8 mouse cellular contexts compared by ENCODE assay signal in the genomic region with DNA sequence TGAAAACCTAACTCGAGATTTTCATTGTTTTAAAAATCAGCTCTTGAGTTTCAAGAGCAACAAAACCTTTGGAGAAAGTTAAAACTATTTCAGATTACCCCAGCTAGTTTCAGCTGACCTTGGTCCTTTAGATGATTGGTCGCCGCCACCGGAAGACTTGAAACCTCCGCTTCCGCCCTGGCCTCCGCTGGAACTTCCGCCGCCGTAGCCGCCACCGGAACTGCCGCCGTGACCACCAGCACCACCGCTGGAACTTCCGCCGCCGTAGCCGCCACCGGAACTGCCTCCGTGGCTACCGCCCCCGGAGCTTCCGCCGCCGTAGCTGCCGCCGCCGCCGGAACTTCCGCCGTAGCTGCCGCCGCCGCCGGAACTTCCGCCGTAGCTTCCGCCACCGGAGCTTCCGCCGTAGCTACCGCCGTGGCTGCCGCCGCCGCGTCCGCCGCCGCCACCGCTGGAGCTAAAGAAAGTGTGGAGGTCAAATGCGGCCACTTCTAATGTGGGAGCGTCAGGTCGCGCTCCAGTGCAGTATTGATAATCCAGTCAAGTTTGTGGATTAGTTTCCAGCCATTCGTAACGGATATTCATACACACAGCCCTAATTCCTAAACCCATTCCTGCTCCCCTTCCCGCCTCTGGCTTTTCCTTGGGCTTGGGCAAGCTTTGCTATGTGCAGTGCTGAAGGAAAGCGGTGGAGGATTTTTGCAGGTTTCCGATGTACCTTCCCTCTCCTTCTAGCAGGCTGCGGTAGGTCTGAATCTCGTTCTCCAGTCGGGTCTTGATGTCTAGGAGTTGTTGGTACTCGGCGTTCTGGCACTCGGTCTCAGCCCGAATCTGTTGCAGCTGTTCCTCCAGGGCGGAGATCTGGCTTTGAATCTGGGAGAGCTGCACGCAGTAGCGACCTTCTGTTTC. TPM values are rescaled to one million over a fixed set of nuclear protein-coding genes. Genes with fewer than 3 reads are reported as not detected.
DNase-seq lines count a peak whose midpoint lies in the region; ATAC-seq lines count a peak whose summit lies in the region.

No protein-coding gene starts in this region.

- no peaks in the 10 kb centered on the region for H3K36me3 ChIP-seq in intestine, embryonic 16.5 days (ENCODE audit: control insufficient read depth, insufficient read depth, low read length)

- intact Hi-C loops in gastrocnemius, postnatal 36 days (cut with DNase I) = loop anchor here (10.0 kb wide), 1 partner anchor 189 kb away; no protein-coding TSS in a partner anchor
- intact Hi-C loops in left cerebral cortex, postnatal 25 days (cut with DNase I) = loop anchor here (10.0 kb wide), 2 partner anchors 189 to 619 kb away; no protein-coding TSS in a partner anchor

- H3K4me2 ChIP-seq in intestine, embryonic 16.5 days (ENCODE audit: low read depth, low read length) = peak overlapping the region; percentile 65

- H3K4me3 ChIP-seq in intestine, embryonic 16.5 days (ENCODE audit: low read length) = peak overlapping the region; percentile 56

- H3K27ac ChIP-seq in intestine, embryonic 16.5 days (ENCODE audit: low read length) = peak overlapping the region; percentile 99

- peak; percentile 93 for ATAC-seq in intestine, embryonic 16.5 days

- WGBS in intestine, embryonic 16.5 days = under 1% methylated on average over 71 of the region's 71 CpGs

- no peaks in the 10 kb centered on the region for H3K27me3 ChIP-seq in intestine, embryonic 16.5 days (replicated peaks; ENCODE audit: control insufficient read depth, insufficient read depth, low read length)

- DNase-seq in adrenal gland, adult 18-20 months (ENCODE audit: low spot score in 2 of 2) = peak; percentile 87
- DNase-seq in embryo, embryonic 10.5 days (ENCODE audit: low spot score) = peak; percentile 91
- DNase-seq in gastrocnemius, postnatal 36 days = peak; percentile 83 to 89
- peak; percentile 88 to 93 for DNase-seq in left cerebral cortex, postnatal 25 days (ENCODE audit: low spot score in 2 of 2)
- peak; percentile 78 for DNase-seq in mesoderm, embryonic 11.5 days (ENCODE audit: low read depth, low spot score)
- peak; percentile 88 for DNase-seq in right cerebral cortex, postnatal 25 days
- peak; percentile 81 to 93 for DNase-seq in urinary bladder, postnatal 36 days (ENCODE audit: low spot score in 2 of 2)

- no peaks in the 10 kb centered on the region for H3K9me3 ChIP-seq in intestine, embryonic 16.5 days (ENCODE audit: control insufficient read depth, low read length)

- H3K4me1 ChIP-seq in intestine, embryonic 16.5 days (ENCODE audit: control insufficient read depth, insufficient read depth, low read length) = peaks cover 3% of the 10 kb centered on the region; the same call in 1 of the 2 replicates

- peak overlapping the region; percentile 78 for H3K9ac ChIP-seq in intestine, embryonic 16.5 days (ENCODE audit: low read depth, low read length)

RNA-seq across cellular contexts. Expression of a gene that starts 3.1 kb away (rescaled TPM):
- 1 to 10 TPM; 3.4 to 5.9 TPM for total RNA-seq in adrenal gland, adult 18-20 months (2021)
- total RNA-seq in gastrocnemius, postnatal 36 days (2021) = 1 to 10 TPM; 3.3 to 3.5 TPM
- polyA plus RNA-seq in intestine, embryonic 16.5 days (2015; fragmentation: Nextera tagmentation; extraction: Ambion mirVana) = 15.5 and 16.4 TPM in 2 replicates
- total RNA-seq in left cerebral cortex, postnatal 25 days (2021) = 10 to 100 TPM; 10.6 to 11.7 TPM

RNA-seq across cellular contexts. Expression of a gene that starts 11.4 kb away (rescaled TPM):
- not detected for total RNA-seq in adrenal gland, adult 18-20 months (2021)
- not detected for total RNA-seq in gastrocnemius, postnatal 36 days (2021)
- polyA plus RNA-seq in intestine, embryonic 16.5 days (2015; fragmentation: Nextera tagmentation; extraction: Ambion mirVana) = 0.07 TPM in 1 of 2 replicates, not detected in the other
- total RNA-seq in left cerebral cortex, postnatal 25 days (2021) = under 1 TPM in 1 of 2 experiments, not detected in 1; 0.34 TPM

RNA-seq across cellular contexts. Expression of a gene that starts 35.2 kb away (rescaled TPM):
- not detected for total RNA-seq in adrenal gland, adult 18-20 months (2021)
- not detected for total RNA-seq in gastrocnemius, postnatal 36 days (2021)
- polyA plus RNA-seq in intestine, embryonic 16.5 days (2015; fragmentation: Nextera tagmentation; extraction: Ambion mirVana) = not detected in 2 replicates
- total RNA-seq in left cerebral cortex, postnatal 25 days (2021) = not detected

RNA-seq across cellular contexts. Expression of a gene that starts 36.0 kb away (rescaled TPM):
- not detected for total RNA-seq in adrenal gland, adult 18-20 months (2021)
- not detected for total RNA-seq in gastrocnemius, postnatal 36 days (2021)
- not detected in 2 replicates for polyA plus RNA-seq in intestine, embryonic 16.5 days (2015; fragmentation: Nextera tagmentation; extraction: Ambion mirVana)
- 10 to 100 TPM; 10.3 TPM for total RNA-seq in left cerebral cortex, postnatal 25 days (2021)

RNA-seq across cellular contexts. Expression of a gene that starts 48.3 kb away (rescaled TPM):
- total RNA-seq in adrenal gland, adult 18-20 months (2021) = not detected
- not detected for total RNA-seq in gastrocnemius, postnatal 36 days (2021)
- not detected in 2 replicates for polyA plus RNA-seq in intestine, embryonic 16.5 days (2015; fragmentation: Nextera tagmentation; extraction: Ambion mirVana)
- total RNA-seq in left cerebral cortex, postnatal 25 days (2021) = not detected

Comparison
In these comparisons a context has a peak if more than half of its experiments do, and no peak if none do; other contexts are left out.
1. Peak in every context shown above with its lines: DNase-seq, ATAC-seq, H3K4me3 ChIP-seq and H3K27ac ChIP-seq.